Mouse (Mus musculus): Measurements from ENCODE around the gene Psmd4. TPM values are rescaled to one million over a fixed set of nuclear protein-coding genes. Genes with fewer than 3 reads are reported as not detected.

The Psmd4 gene
- polyA plus RNA-seq, 1 experiment: 234 TPM

DNA sequence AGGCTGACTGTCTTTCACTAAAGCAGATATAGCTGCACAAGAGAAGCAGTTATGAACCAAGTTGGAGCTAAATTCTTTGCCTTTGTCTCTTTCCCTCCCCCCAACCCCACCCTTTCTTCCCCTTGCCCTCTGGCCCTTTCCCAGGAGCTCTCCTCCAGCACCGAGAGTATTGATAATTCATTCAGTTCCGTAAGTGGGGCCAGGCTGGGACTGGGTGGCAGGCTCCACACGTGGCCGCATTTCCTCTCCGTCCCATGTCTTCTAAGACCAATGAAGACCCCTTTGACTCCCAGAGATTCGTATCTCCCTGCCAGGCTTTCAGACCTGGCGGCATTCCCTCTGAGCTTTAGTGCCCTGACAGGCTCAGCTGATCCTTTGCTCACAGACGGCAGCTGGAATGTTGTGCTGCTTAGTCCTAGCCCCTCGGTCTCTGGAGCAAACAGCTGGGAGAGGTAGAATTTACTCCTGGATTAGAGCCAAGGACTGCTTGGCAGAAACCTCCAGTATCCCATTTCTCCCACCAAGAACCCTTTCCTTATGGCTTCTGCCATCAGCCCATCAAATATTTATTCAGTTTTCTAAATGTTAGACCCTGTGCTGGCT, 53.2 kb downstream of the Psmd4 start:
- Histone ChIP-seq H3K4me1 (ENCODE audit: control insufficient read depth, insufficient read depth, low read length) (peaks cover 16% of the 10 kb centered on the region), H3K27ac (ENCODE audit: insufficient read depth, low read length) (peak overlapping the region; percentile 21; the same call in 1 of the 2 replicates), H3K4me3 (ENCODE audit: insufficient read depth, low read length) (no peak overlapping the region)

GRCm38 (mm10) chr3:94987578-94987977, 54.8 kb downstream of the Psmd4 start:
- H3K4me3 ChIP-seq (ENCODE audit: insufficient read depth, low read length): no peak overlapping the region
- H3K4me1 ChIP-seq (ENCODE audit: control insufficient read depth, insufficient read depth, low read length): peaks cover 16% of the 10 kb centered on the region
- peak overlapping the region; percentile 82 for H3K27ac ChIP-seq (ENCODE audit: insufficient read depth, low read length)
- TF ChIP-seq CTCF (IDR thresholded peaks at IDR 0.05; ENCODE audit: borderline replicate concordance, insufficient read depth, low read length) (no peak), POLR2A (IDR thresholded peaks at IDR 0.05; ENCODE audit: low read depth, low read length) (no peak)

More for the DNA sequence above, 53.2 kb downstream of the Psmd4 start:
- TF ChIP-seq CTCF (IDR thresholded peaks at IDR 0.05; ENCODE audit: borderline replicate concordance, insufficient read depth, low read length): no peak
- TF ChIP-seq POLR2A (IDR thresholded peaks at IDR 0.05; ENCODE audit: low read depth, low read length): no peak

DNA sequence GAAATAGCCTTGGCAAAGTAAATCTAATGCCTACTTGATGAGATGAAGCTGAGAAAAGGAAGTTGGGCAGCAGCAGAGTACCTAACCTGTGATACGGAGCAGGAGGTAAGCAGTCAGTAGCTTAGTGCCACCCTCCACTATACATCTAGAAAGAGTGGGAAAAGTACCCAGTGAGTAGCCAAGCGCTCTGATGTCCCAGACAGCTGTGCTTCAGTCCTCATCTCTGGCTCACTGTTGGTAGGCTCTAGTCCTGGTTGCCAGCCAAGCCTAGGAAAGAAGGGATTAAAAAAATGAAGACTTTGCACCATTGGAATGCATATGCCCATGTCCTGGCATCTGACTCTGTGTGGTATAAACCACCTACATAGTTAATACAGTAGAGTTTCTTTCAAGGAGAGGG, 56.9 kb downstream of the Psmd4 start:
- Histone ChIP-seq H3K27ac (ENCODE audit: insufficient read depth, low read length) (no peak overlapping the region), H3K4me1 (ENCODE audit: control insufficient read depth, insufficient read depth, low read length) (peaks cover 16% of the 10 kb centered on the region), H3K4me3 (ENCODE audit: insufficient read depth, low read length) (no peak overlapping the region)
- TF ChIP-seq POLR2A (IDR thresholded peaks at IDR 0.05; ENCODE audit: low read depth, low read length) (no peak), CTCF (IDR thresholded peaks at IDR 0.05; ENCODE audit: borderline replicate concordance, insufficient read depth, low read length) (no peak)

DNA sequence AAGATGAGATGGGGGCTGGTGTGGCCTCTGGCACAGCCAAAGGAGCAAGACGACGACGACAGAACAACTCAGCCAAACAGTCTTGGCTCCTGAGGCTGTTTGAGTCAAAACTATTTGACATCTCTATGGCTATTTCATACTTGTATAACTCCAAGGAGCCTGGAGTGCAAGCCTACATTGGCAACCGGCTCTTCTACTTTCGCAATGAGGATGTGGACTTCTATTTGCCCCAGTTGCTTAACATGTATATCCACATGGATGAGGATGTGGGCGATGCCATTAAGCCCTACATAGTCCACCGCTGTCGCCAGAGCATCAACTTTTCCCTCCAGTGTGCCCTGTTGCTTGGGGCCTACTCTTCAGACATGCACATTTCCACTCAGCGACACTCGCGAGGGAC, 58.1 kb downstream of the Psmd4 start:
- Histone ChIP-seq H3K4me1 (ENCODE audit: control insufficient read depth, insufficient read depth, low read length) (peaks cover 12% of the 10 kb centered on the region), H3K27ac (ENCODE audit: insufficient read depth, low read length) (no peak overlapping the region), H3K4me3 (ENCODE audit: insufficient read depth, low read length) (no peak overlapping the region)
- no peak for TF ChIP-seq CTCF (IDR thresholded peaks at IDR 0.05; ENCODE audit: borderline replicate concordance, insufficient read depth, low read length)
- no peak for TF ChIP-seq POLR2A (IDR thresholded peaks at IDR 0.05; ENCODE audit: low read depth, low read length)

Other genes starting within 250 kb of the Psmd4 start
- 34.7 and 41.6 TPM in 2 replicates for gene Pogz, start 205.0 kb downstream of the Psmd4 start, polyA plus RNA-seq (2011; ENCODE audit: insufficient read length, low read depth, missing spikeins)
- 236 and 256 TPM in 2 replicates for gene Psmb4, start 155.7 kb downstream of the Psmd4 start, polyA plus RNA-seq (2011; ENCODE audit: insufficient read length, low read depth, missing spikeins)
- gene Selenbp1, start 109.6 kb downstream of the Psmd4 start, polyA plus RNA-seq (2011; ENCODE audit: insufficient read length, low read depth, missing spikeins): 1.6 and 4.5 TPM in 2 replicates
- gene Rfx5, start 88.5 kb downstream of the Psmd4 start, polyA plus RNA-seq (2011; ENCODE audit: insufficient read length, low read depth, missing spikeins): 22.6 and 24.2 TPM in 2 replicates
- gene Pi4kb, start 67.9 kb downstream of the Psmd4 start, polyA plus RNA-seq (2011; ENCODE audit: insufficient read length, low read depth, missing spikeins): 32.1 and 35.9 TPM in 2 replicates
- gene Zfp687, start 27.2 kb downstream of the Psmd4 start, polyA plus RNA-seq (2011; ENCODE audit: insufficient read length, low read depth, missing spikeins): 18.4 and 20.2 TPM in 2 replicates
- gene Pip5k1a, start 64.3 kb upstream of the Psmd4 start, polyA plus RNA-seq (2011; ENCODE audit: insufficient read length, low read depth, missing spikeins): 73.5 and 78.1 TPM in 2 replicates
- 37.2 and 40.4 TPM in 2 replicates for gene Vps72, start 68.4 kb upstream of the Psmd4 start, polyA plus RNA-seq (2011; ENCODE audit: insufficient read length, low read depth, missing spikeins)
- gene Tmod4, start 81.9 kb upstream of the Psmd4 start, polyA plus RNA-seq (2011; ENCODE audit: insufficient read length, low read depth, missing spikeins): not detected in 2 replicates
- 43.5 and 51.5 TPM in 2 replicates for gene Scnm1, start 91.4 kb upstream of the Psmd4 start, polyA plus RNA-seq (2011; ENCODE audit: insufficient read length, low read depth, missing spikeins)
- gene Lysmd1, start 91.5 kb upstream of the Psmd4 start, polyA plus RNA-seq (2011; ENCODE audit: insufficient read length, low read depth, missing spikeins): 5.4 and 5.6 TPM in 2 replicates
- 0.47 TPM in 1 of 2 replicates, not detected in the other for gene Tnfaip8l2, start 99.7 kb upstream of the Psmd4 start, polyA plus RNA-seq (2011; ENCODE audit: insufficient read length, low read depth, missing spikeins)
- gene Sema6c, start 117.8 kb upstream of the Psmd4 start, polyA plus RNA-seq (2011; ENCODE audit: insufficient read length, low read depth, missing spikeins): 5.9 and 8.6 TPM in 2 replicates
- gene Gabpb2, start 175.3 kb upstream of the Psmd4 start, polyA plus RNA-seq (2011; ENCODE audit: insufficient read length, low read depth, missing spikeins): 16.1 and 22.7 TPM in 2 replicates
- 65.4 and 67.4 TPM in 2 replicates for gene Cdc42se1, start 186.1 kb upstream of the Psmd4 start, polyA plus RNA-seq (2011; ENCODE audit: insufficient read length, low read depth, missing spikeins)
- gene Mllt11, start 189.6 kb upstream of the Psmd4 start, polyA plus RNA-seq (2011; ENCODE audit: insufficient read length, low read depth, missing spikeins): 33.0 and 44.0 TPM in 2 replicates
- gene Gm128, start 199.0 kb upstream of the Psmd4 start, polyA plus RNA-seq (2011; ENCODE audit: insufficient read length, low read depth, missing spikeins): not detected in 2 replicates
- not detected in 2 replicates for gene Bnipl, start 208.6 kb upstream of the Psmd4 start, polyA plus RNA-seq (2011; ENCODE audit: insufficient read length, low read depth, missing spikeins)
- gene Mindy1, start 238.7 kb upstream of the Psmd4 start, polyA plus RNA-seq (2011; ENCODE audit: insufficient read length, low read depth, missing spikeins): 25.5 and 26.9 TPM in 2 replicates
- gene Prune1, start 239.5 kb upstream of the Psmd4 start, polyA plus RNA-seq (2011; ENCODE audit: insufficient read length, low read depth, missing spikeins): 22.2 and 22.9 TPM in 2 replicates